9 mouse cellular contexts compared by ENCODE assay signal in the genomic region with DNA sequence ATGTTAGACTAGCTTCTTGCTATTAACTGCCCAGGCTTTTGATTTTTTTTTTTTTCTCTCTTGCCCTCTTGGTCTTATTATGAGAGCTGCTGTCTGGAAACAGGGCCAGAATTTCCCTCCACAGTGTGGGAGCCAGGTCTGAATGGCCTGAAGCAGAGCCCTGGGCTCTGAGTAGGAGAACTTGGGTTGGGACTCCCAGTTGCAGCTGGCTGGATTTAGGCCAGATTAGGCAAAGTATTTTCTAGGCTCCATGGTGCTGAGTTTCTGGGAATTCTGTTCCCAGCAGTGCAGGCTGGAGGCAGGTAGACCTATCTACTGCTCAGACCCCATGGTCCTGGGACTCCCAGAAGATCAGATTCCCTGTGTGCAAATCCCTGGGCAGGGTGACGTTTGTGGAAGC. TPM values are rescaled to one million over a fixed set of nuclear protein-coding genes. Genes with fewer than 3 reads are reported as not detected.
DNase-seq lines count a peak whose midpoint lies in the region; ATAC-seq and TF ChIP-seq lines count a peak whose summit lies in the region.
"Had no signal": no experiment of that assay in that cellular context is flagged by ENCODE, and none has a peak within 500 bp of the region (broad histone marks: within the 10 kb centered on the region; RNA-seq: fewer than 3 reads in every experiment).

No protein-coding gene starts in this region.

- intact Hi-C loops in heart, adult 2 months (cut with DNase I), result no loop called here

- no peaks in the 10 kb centered on the region for H3K9me3 ChIP-seq in kidney, embryonic 16.5 days (ENCODE audit: low read length)
- H3K9me3 ChIP-seq in limb, embryonic 12.5 days, result no peaks in the 10 kb centered on the region

- TF ChIP-seq POLR2A in heart, adult 2 months (IDR thresholded peaks at IDR 0.05; ENCODE audit: insufficient read depth, low read depth, low read length), result no peak

- H3K79me2 ChIP-seq in heart, adult 2 months (replicated peaks; ENCODE audit: control insufficient read depth, insufficient read depth, low read length), result no peaks in the 10 kb centered on the region

- H3K36me3 ChIP-seq in kidney, embryonic 16.5 days (ENCODE audit: insufficient read depth, low read length), result no peaks in the 10 kb centered on the region
- no peaks in the 10 kb centered on the region for H3K36me3 ChIP-seq in heart, adult 2 months (ENCODE audit: control insufficient read depth, insufficient read depth, low read length)
- no peaks in the 10 kb centered on the region for H3K36me3 ChIP-seq in limb, embryonic 12.5 days

- no peak for TF ChIP-seq CTCF in heart, adult 2 months (IDR thresholded peaks at IDR 0.05)

- H3K27me3 ChIP-seq in kidney, embryonic 16.5 days (ENCODE audit: insufficient read depth, low read length), result no peaks in the 10 kb centered on the region
- no peaks in the 10 kb centered on the region for H3K27me3 ChIP-seq in heart, adult 2 months (ENCODE audit: control insufficient read depth, insufficient read depth, low read length)
- 0 out of 2 replicates have a peak, but pooled peaks cover 5% of the 10 kb centered on the region for H3K27me3 ChIP-seq in limb, embryonic 12.5 days
- H3K27me3 ChIP-seq: Patski had no signal

- no peak overlapping the region for H3K4me2 ChIP-seq in kidney, embryonic 16.5 days (replicated peaks; ENCODE audit: low read depth, low read length)
- H3K4me2 ChIP-seq in limb, embryonic 12.5 days, result peak overlapping the region; percentile 44

- 0 out of 2 replicates have a peak overlapping the region, but pooled peaks have one; percentile 19 for H3K9ac ChIP-seq in kidney, embryonic 16.5 days (replicated peaks; ENCODE audit: low read length)
- no peak overlapping the region for H3K9ac ChIP-seq in heart, adult 2 months (ENCODE audit: low read depth, low read length)
- H3K9ac ChIP-seq in limb, embryonic 12.5 days (replicated peaks), result no peak overlapping the region

- 43% methylated on average over 1 of the region's 1 CpGs for WGBS in kidney, embryonic 16.5 days
- 25% methylated on average over 1 of the region's 1 CpGs for WGBS in heart, adult 2 months
- WGBS in limb, embryonic 12.5 days, result 43% methylated on average over 1 of the region's 1 CpGs

- no peak for DNase-seq in kidney, postnatal 14 days
- no peak for DNase-seq in heart, adult 2 months
- no peak for DNase-seq in urinary bladder, postnatal 10 days (ENCODE audit: low spot score)
- no peak for DNase-seq in T-cell, adult 2 months (ENCODE audit: low spot score)

- peaks cover 50% of the 10 kb centered on the region for H3K4me1 ChIP-seq in kidney, embryonic 16.5 days (ENCODE audit: insufficient read depth, low read length)
- H3K4me1 ChIP-seq in brown adipose tissue, adult 24 weeks (ENCODE audit: control insufficient read depth, insufficient read depth, insufficient read length, low read length), result peaks cover 46% of the 10 kb centered on the region
- peaks cover 60% of the 10 kb centered on the region for H3K4me1 ChIP-seq in heart, adult 2 months (ENCODE audit: control insufficient read depth, insufficient read depth, low read length)
- H3K4me1 ChIP-seq in limb, embryonic 12.5 days (replicated peaks), result peaks cover 60% of the 10 kb centered on the region

- TF ChIP-seq EP300 in heart, adult 2 months (IDR thresholded peaks at IDR 0.05; ENCODE audit: insufficient read depth, low read depth, low read length), result no peak

- no peak overlapping the region for H3K4me3 ChIP-seq in kidney, embryonic 16.5 days (ENCODE audit: low read length)
- no peak overlapping the region for H3K4me3 ChIP-seq in brown adipose tissue, adult 24 weeks (ENCODE audit: insufficient read depth, low read depth, low read length)
- H3K4me3 ChIP-seq in heart, adult 2 months, result no peak overlapping the region
- no peak overlapping the region for H3K4me3 ChIP-seq in limb, embryonic 12.5 days (replicated peaks)

- peak overlapping the region; percentile 32 for H3K27ac ChIP-seq in kidney, embryonic 16.5 days (ENCODE audit: low read length)
- peak overlapping the region; percentile 45 for H3K27ac ChIP-seq in brown adipose tissue, adult 24 weeks (replicated peaks; ENCODE audit: low read depth, low read length)
- peak overlapping the region; percentile 71 for H3K27ac ChIP-seq in heart, adult 2 months
- H3K27ac ChIP-seq in limb, embryonic 12.5 days, result peak overlapping the region; percentile 88

- ATAC-seq in kidney, embryonic 16.5 days (ENCODE audit: low FRiP score, low TSS enrichment), result no peak
- no peak for ATAC-seq in limb, embryonic 12.5 days (ENCODE audit: insufficient number of reproducible peaks, insufficient read depth, low FRiP score, low TSS enrichment, low read depth)
- no peak for ATAC-seq in CD4-positive, CD25-positive, alpha-beta regulatory T cell, adult 4 months
- ATAC-seq: Patski had no signal

RNA-seq across cellular contexts. Expression of gene Sdc3, which starts 6.1 kb away (rescaled TPM):
- polyA plus RNA-seq in kidney, embryonic 16.5 days (2015; fragmentation: Nextera tagmentation; extraction: Ambion mirVana), result 22.6 and 23.1 TPM in 2 replicates
- polyA plus RNA-seq in brown adipose tissue, adult 24 weeks (2012; ENCODE audit: insufficient read depth, insufficient read length, missing spikeins), result 7.9 and 12.0 TPM in 2 replicates
- 10 to 100 TPM; 32.7 to 38.3 TPM for total RNA-seq in heart, adult 2 months (2021)
- polyA plus RNA-seq in heart, adult 2 months (2012; rRNA removed), result 41.5 and 51.9 TPM in 2 replicates
- 30.6 and 42.1 TPM in 2 replicates for polyA plus RNA-seq in limb, embryonic 12.5 days (2016; fragmentation: Nextera tagmentation; extraction: Ambion mirVana)
- 1 to 10 TPM in 1 of 2 experiments, under 1 TPM in 1; 0.40 to 1.5 TPM for polyA plus RNA-seq in CD4-positive, CD25-positive, alpha-beta regulatory T cell, adult 4 months (2017; shearing (Covaris generic))

Comparison
In these comparisons a context has a peak if more than half of its experiments do, and no peak if none do; other contexts are left out.
1. H3K27ac ChIP-seq: peak in every context shown above with its lines; median percentile 88 in limb, embryonic 12.5 days; 71 in heart, adult 2 months; 45 in brown adipose tissue, adult 24 weeks; 32 in kidney, embryonic 16.5 days.